Mouse (Mus musculus): ENCODE measurements around the gene Kdelc2. TPM values are rescaled to one million over a fixed set of nuclear protein-coding genes. Genes with fewer than 3 reads are reported as not detected.

Kdelc2 gene
- polyA plus RNA-seq (2015; fragmentation: Nextera tagmentation; extraction: Ambion mirVana), result 8.3 and 8.5 TPM in 2 replicates

GRCm38 (mm10) chr9:53383951-53384866 lies at the start of gene Kdelc2:
TSS of gene Kdelc2 (plus strand) at chr9:53384025.
- Histone ChIP-seq H3K9me3 (no peaks in the 10 kb centered on the region), H3K36me3 (no peaks in the 10 kb centered on the region), H3K4me1 (replicated peaks) (peaks cover 7% of the 10 kb centered on the region), H3K9ac (peak within 1 kb of the TSS; percentile 84), H3K4me3 (peak within 1 kb of the TSS; percentile 66), H3K27ac (replicated peaks) (peak within 1 kb of the TSS; percentile 84), H3K27me3 (no peaks in the 10 kb centered on the region), H3K4me2 (peak within 1 kb of the TSS; percentile 86)
- under 1% methylated on average over 74 of the region's 75 CpGs for WGBS
- peak; percentile 97 for ATAC-seq (ENCODE audit: low read depth)

- 86% methylated on average over 3 of the region's 3 CpGs for WGBS
- no peaks in the 10 kb centered on the region for H3K27me3 ChIP-seq
- no peak overlapping the region for H3K27ac ChIP-seq (replicated peaks)
- H3K36me3 ChIP-seq, result no peaks in the 10 kb centered on the region
- no peak overlapping the region for H3K9ac ChIP-seq
- no peaks in the 10 kb centered on the region for H3K9me3 ChIP-seq
- H3K4me3 ChIP-seq, result no peak overlapping the region
- no peak overlapping the region for H3K4me2 ChIP-seq
- no peak for ATAC-seq (ENCODE audit: low read depth)
- no peaks in the 10 kb centered on the region for H3K4me1 ChIP-seq (replicated peaks)
Observed at GRCm38 (mm10) chr9:53335131-53335530, 48.7 kb upstream of the Kdelc2 start.

GRCm38 (mm10) chr9:53339603-53340002 lies 44.2 kb upstream of the Kdelc2 start:
- 82% methylated on average over 7 of the region's 7 CpGs for WGBS
- Histone ChIP-seq H3K4me2 (no peak overlapping the region), H3K9ac (no peak overlapping the region), H3K27ac (replicated peaks) (no peak overlapping the region), H3K9me3 (no peaks in the 10 kb centered on the region), H3K4me3 (no peak overlapping the region), H3K27me3 (peaks cover 17% of the 10 kb centered on the region), H3K36me3 (no peaks in the 10 kb centered on the region), H3K4me1 (replicated peaks) (peaks cover 10% of the 10 kb centered on the region)
- ATAC-seq (ENCODE audit: low read depth), result no peak

GRCm38 (mm10) chr9:53340328-53340916 lies 43.4 kb upstream of the Kdelc2 start:
- H3K4me2 ChIP-seq, result peak overlapping the region; percentile 76
- ATAC-seq (ENCODE audit: low read depth), result no peak
- H3K9ac ChIP-seq, result peak overlapping the region; percentile 31; the same call in 1 of the 2 replicates
- H3K4me3 ChIP-seq, result peak overlapping the region; percentile 41
- no peaks in the 10 kb centered on the region for H3K36me3 ChIP-seq
- peaks cover 17% of the 10 kb centered on the region for H3K27me3 ChIP-seq
- no peak overlapping the region for H3K27ac ChIP-seq (replicated peaks)
- 47% methylated on average over 17 of the region's 17 CpGs for WGBS
- no peaks in the 10 kb centered on the region for H3K9me3 ChIP-seq
- H3K4me1 ChIP-seq (replicated peaks), result peaks cover 10% of the 10 kb centered on the region

- H3K27me3 ChIP-seq, result peaks cover 17% of the 10 kb centered on the region
- H3K36me3 ChIP-seq, result no peaks in the 10 kb centered on the region
- 7% methylated on average over 14 of the region's 14 CpGs for WGBS
- H3K27ac ChIP-seq (replicated peaks), result no peak overlapping the region
- H3K4me3 ChIP-seq, result peak overlapping the region; percentile 41
- H3K9ac ChIP-seq, result peak overlapping the region; percentile 31; the same call in 1 of the 2 replicates
- H3K4me2 ChIP-seq, result peak overlapping the region; percentile 76
- ATAC-seq (ENCODE audit: low read depth), result no peak
- H3K4me1 ChIP-seq (replicated peaks), result peaks cover 10% of the 10 kb centered on the region
- H3K9me3 ChIP-seq, result no peaks in the 10 kb centered on the region
Observed at GRCm38 (mm10) chr9:53340969-53341368, 42.9 kb upstream of the Kdelc2 start.

- Histone ChIP-seq H3K27ac (replicated peaks) (no peak overlapping the region), H3K4me1 (replicated peaks) (peaks cover 10% of the 10 kb centered on the region), H3K36me3 (no peaks in the 10 kb centered on the region), H3K4me3 (no peak overlapping the region), H3K9me3 (no peaks in the 10 kb centered on the region), H3K9ac (no peak overlapping the region), H3K4me2 (no peak overlapping the region), H3K27me3 (peaks cover 17% of the 10 kb centered on the region)
- ATAC-seq (ENCODE audit: low read depth), result no peak
- WGBS, result 89% methylated on average over 3 of the region's 3 CpGs
Observed at GRCm38 (mm10) chr9:53341981-53342380, 41.8 kb upstream of the Kdelc2 start.

- Histone ChIP-seq H3K9ac (no peak overlapping the region), H3K4me1 (replicated peaks) (peaks cover 10% of the 10 kb centered on the region), H3K4me2 (no peak overlapping the region), H3K9me3 (no peaks in the 10 kb centered on the region), H3K4me3 (no peak overlapping the region), H3K27me3 (peaks cover 17% of the 10 kb centered on the region), H3K36me3 (no peaks in the 10 kb centered on the region), H3K27ac (replicated peaks) (no peak overlapping the region)
- WGBS, result 87% methylated on average over 9 of the region's 9 CpGs
- no peak for ATAC-seq (ENCODE audit: low read depth)
Observed at GRCm38 (mm10) chr9:53344646-53345432, 39.0 kb upstream of the Kdelc2 start.

GRCm38 (mm10) chr9:53345728-53346127 lies 38.1 kb upstream of the Kdelc2 start:
- Histone ChIP-seq H3K4me1 (replicated peaks) (peaks cover 6% of the 10 kb centered on the region), H3K36me3 (no peaks in the 10 kb centered on the region), H3K9me3 (0 out of 2 replicates have a peak, but pooled peaks cover 5% of the 10 kb centered on the region), H3K4me3 (no peak overlapping the region), H3K27me3 (peaks cover 12% of the 10 kb centered on the region), H3K9ac (no peak overlapping the region), H3K27ac (replicated peaks) (no peak overlapping the region), H3K4me2 (no peak overlapping the region)
- 8% methylated on average over 3 of the region's 3 CpGs for WGBS
- ATAC-seq (ENCODE audit: low read depth), result no peak

- Histone ChIP-seq H3K4me2 (no peak overlapping the region), H3K9me3 (0 out of 2 replicates have a peak, but pooled peaks cover 8% of the 10 kb centered on the region), H3K36me3 (no peaks in the 10 kb centered on the region), H3K4me3 (no peak overlapping the region), H3K9ac (no peak overlapping the region), H3K27me3 (peaks cover 7% of the 10 kb centered on the region), H3K27ac (replicated peaks) (no peak overlapping the region), H3K4me1 (replicated peaks) (no peaks in the 10 kb centered on the region)
- ATAC-seq (ENCODE audit: low read depth), result no peak
- WGBS, result 65% methylated on average over 6 of the region's 6 CpGs
Observed at GRCm38 (mm10) chr9:53346402-53346801, 37.4 kb upstream of the Kdelc2 start.

GRCm38 (mm10) chr9:53349211-53349610 lies 34.6 kb upstream of the Kdelc2 start:
- no peak overlapping the region for H3K9ac ChIP-seq
- H3K27ac ChIP-seq (replicated peaks), result no peak overlapping the region
- no peaks in the 10 kb centered on the region for H3K27me3 ChIP-seq
- 0 out of 2 replicates have a peak, but pooled peaks cover 8% of the 10 kb centered on the region for H3K9me3 ChIP-seq
- no peak overlapping the region for H3K4me2 ChIP-seq
- H3K36me3 ChIP-seq, result no peaks in the 10 kb centered on the region
- no peak overlapping the region for H3K4me3 ChIP-seq
- no peak for ATAC-seq (ENCODE audit: low read depth)
- 64% methylated on average over 1 of the region's 1 CpGs for WGBS
- H3K4me1 ChIP-seq (replicated peaks), result no peaks in the 10 kb centered on the region

- no peaks in the 10 kb centered on the region for H3K4me1 ChIP-seq (replicated peaks)
- no peak overlapping the region for H3K9ac ChIP-seq
- no peaks in the 10 kb centered on the region for H3K27me3 ChIP-seq
- ATAC-seq (ENCODE audit: low read depth), result no peak
- H3K4me2 ChIP-seq, result no peak overlapping the region
- 89% methylated on average over 2 of the region's 2 CpGs for WGBS
- no peaks in the 10 kb centered on the region for H3K36me3 ChIP-seq
- H3K4me3 ChIP-seq, result no peak overlapping the region
- no peak overlapping the region for H3K27ac ChIP-seq (replicated peaks)
- H3K9me3 ChIP-seq, result 0 out of 2 replicates have a peak, but pooled peaks cover 8% of the 10 kb centered on the region
Observed at GRCm38 (mm10) chr9:53350331-53350730, 33.5 kb upstream of the Kdelc2 start.

Measured in neural tube, embryonic 13.5 days (tissue).